9 mouse cellular contexts compared by ENCODE assay signal in genomic region chr3:95732744-95733521, GRCm38 (mm10). TPM values are rescaled to one million over a fixed set of nuclear protein-coding genes. Genes with fewer than 3 reads are reported as not detected.
DNase-seq lines count a peak whose midpoint lies in the region; ATAC-seq lines count a peak whose summit lies in the region.
"Had no signal": no experiment of that assay in that cellular context is flagged by ENCODE, and none has a peak within 500 bp of the region (broad histone marks: within the 10 kb centered on the region; RNA-seq: fewer than 3 reads in every experiment).

No protein-coding gene starts in this region.

- no peak for ATAC-seq in forebrain, embryonic 12.5 days (ENCODE audit: low FRiP score)
- ATAC-seq in forebrain, embryonic 13.5 days: no peak
- peak; percentile 59 for ATAC-seq in common myeloid progenitor, adult 5-6 weeks (replicated peaks; ENCODE audit: low read depth, poor library complexity, severe bottlenecking)
- ATAC-seq in hematopoietic stem cell, adult 5-6 weeks (replicated peaks in 1 of 2; ENCODE audit: insufficient read depth in 1 of 2, low FRiP score in 2 of 2, low TSS enrichment in 1 of 2, low read depth in 1 of 2, poor library complexity in 2 of 2, severe bottlenecking in 2 of 2): peak; percentile 54 to 64; a peak in 3 of 4 replicates
- no peak for ATAC-seq in activated CD4-positive, CD25-positive, alpha-beta regulatory T cell, adult 4 months
- ATAC-seq in forebrain, embryonic 16.5 days: no peak
- no peak for ATAC-seq in forebrain, embryonic 15.5 days (replicated peaks)

- no peaks in the 10 kb centered on the region for H3K4me1 ChIP-seq in forebrain, embryonic 12.5 days
- no peaks in the 10 kb centered on the region for H3K4me1 ChIP-seq in forebrain, embryonic 13.5 days
- no peaks in the 10 kb centered on the region for H3K4me1 ChIP-seq in forebrain, embryonic 16.5 days (replicated peaks; ENCODE audit: control insufficient read depth, insufficient read depth, low read length)
- no peaks in the 10 kb centered on the region for H3K4me1 ChIP-seq in forebrain, embryonic 15.5 days

- H3K9me3 ChIP-seq in forebrain, embryonic 12.5 days: no peaks in the 10 kb centered on the region
- H3K9me3 ChIP-seq in forebrain, embryonic 13.5 days (replicated peaks): no peaks in the 10 kb centered on the region
- H3K9me3 ChIP-seq in forebrain, embryonic 16.5 days (ENCODE audit: control insufficient read depth, low read length): no peaks in the 10 kb centered on the region
- H3K9me3 ChIP-seq in forebrain, embryonic 15.5 days: no peaks in the 10 kb centered on the region

- H3K36me3 ChIP-seq in forebrain, embryonic 12.5 days (replicated peaks): peaks cover 29% of the 10 kb centered on the region
- peaks cover 47% of the 10 kb centered on the region for H3K36me3 ChIP-seq in forebrain, embryonic 13.5 days (ENCODE audit: poor library complexity, severe bottlenecking)
- H3K36me3 ChIP-seq in forebrain, embryonic 16.5 days (ENCODE audit: control insufficient read depth, insufficient read depth): peaks cover 2% of the 10 kb centered on the region
- H3K36me3 ChIP-seq in forebrain, embryonic 15.5 days: peaks cover 3% of the 10 kb centered on the region; the same call in 1 of the 2 replicates

- no peak overlapping the region for H3K4me3 ChIP-seq in forebrain, embryonic 12.5 days (replicated peaks)
- no peak overlapping the region for H3K4me3 ChIP-seq in forebrain, embryonic 13.5 days
- no peak overlapping the region for H3K4me3 ChIP-seq in forebrain, embryonic 16.5 days (replicated peaks; ENCODE audit: low read length)
- H3K4me3 ChIP-seq in forebrain, embryonic 15.5 days: no peak overlapping the region

- no peak overlapping the region for H3K4me2 ChIP-seq in forebrain, embryonic 12.5 days
- no peak overlapping the region for H3K4me2 ChIP-seq in forebrain, embryonic 13.5 days
- H3K4me2 ChIP-seq in forebrain, embryonic 16.5 days (ENCODE audit: low read length): no peak overlapping the region
- no peak overlapping the region for H3K4me2 ChIP-seq in forebrain, embryonic 15.5 days (replicated peaks)

- DNase-seq in lung, postnatal 36 days: peak; percentile 84
- DNase-seq: B cell, adult 2 months had no signal

- WGBS in forebrain, embryonic 12.5 days: 87% methylated on average over 11 of the region's 11 CpGs
- WGBS in forebrain, embryonic 13.5 days: 80% methylated on average over 11 of the region's 11 CpGs
- 86% methylated on average over 11 of the region's 11 CpGs for WGBS in forebrain, embryonic 16.5 days
- WGBS in forebrain, embryonic 15.5 days: 84% methylated on average over 11 of the region's 11 CpGs

- H3K27ac ChIP-seq in forebrain, embryonic 12.5 days: 0 out of 2 replicates have a peak overlapping the region, but pooled peaks have one; percentile 13
- H3K27ac ChIP-seq in forebrain, embryonic 13.5 days: no peak overlapping the region
- H3K27ac ChIP-seq in forebrain, embryonic 16.5 days (ENCODE audit: low read length): no peak overlapping the region
- no peak overlapping the region for H3K27ac ChIP-seq in forebrain, embryonic 15.5 days (replicated peaks)

- no peak overlapping the region for H3K9ac ChIP-seq in forebrain, embryonic 12.5 days
- H3K9ac ChIP-seq in forebrain, embryonic 13.5 days: no peak overlapping the region
- no peak overlapping the region for H3K9ac ChIP-seq in forebrain, embryonic 16.5 days (replicated peaks; ENCODE audit: low read depth, low read length)
- no peak overlapping the region for H3K9ac ChIP-seq in forebrain, embryonic 15.5 days (replicated peaks)

- H3K27me3 ChIP-seq in forebrain, embryonic 12.5 days: no peaks in the 10 kb centered on the region
- H3K27me3 ChIP-seq in forebrain, embryonic 13.5 days: no peaks in the 10 kb centered on the region
- no peaks in the 10 kb centered on the region for H3K27me3 ChIP-seq in forebrain, embryonic 16.5 days (replicated peaks; ENCODE audit: control insufficient read depth, insufficient read depth, low read length)
- H3K27me3 ChIP-seq in forebrain, embryonic 15.5 days: no peaks in the 10 kb centered on the region

RNA-seq across cellular contexts. Expression of gene Ecm1, which starts 6.4 kb away (rescaled TPM):
- 13.2 and 14.5 TPM in 2 replicates for polyA plus RNA-seq in forebrain, embryonic 12.5 days (2016; fragmentation: Nextera tagmentation; extraction: Ambion mirVana)
- 9.5 and 12.2 TPM in 2 replicates for polyA plus RNA-seq in forebrain, embryonic 13.5 days (2015; fragmentation: Nextera tagmentation; extraction: Ambion mirVana)
- not detected in 2 replicates for total RNA-seq in common myeloid progenitor, adult 5-6 weeks (2017)
- total RNA-seq in hematopoietic stem cell, adult 5-6 weeks (2017): 0.75 and 4.1 TPM in 2 replicates
- 100 to 1,000 TPM; 115 to 149 TPM for polyA plus RNA-seq in activated CD4-positive, CD25-positive, alpha-beta regulatory T cell, adult 4 months (2017; shearing (Covaris generic))
- polyA plus RNA-seq in forebrain, embryonic 16.5 days (2015; fragmentation: Nextera tagmentation; extraction: Ambion mirVana): 7.9 and 11.0 TPM in 2 replicates
- 8.7 and 9.3 TPM in 2 replicates for polyA plus RNA-seq in forebrain, embryonic 15.5 days (2015; fragmentation: Nextera tagmentation; extraction: Ambion mirVana)

RNA-seq across cellular contexts. Expression of gene Tars2, which starts 27.1 kb away (rescaled TPM):
- polyA plus RNA-seq in forebrain, embryonic 12.5 days (2016; fragmentation: Nextera tagmentation; extraction: Ambion mirVana): 50.1 and 53.3 TPM in 2 replicates
- 42.8 and 50.9 TPM in 2 replicates for polyA plus RNA-seq in forebrain, embryonic 13.5 days (2015; fragmentation: Nextera tagmentation; extraction: Ambion mirVana)
- total RNA-seq in common myeloid progenitor, adult 5-6 weeks (2017): 44.5 and 45.6 TPM in 2 replicates
- total RNA-seq in hematopoietic stem cell, adult 5-6 weeks (2017): 44.8 and 45.2 TPM in 2 replicates
- 10 to 100 TPM; 67.4 to 73.6 TPM for polyA plus RNA-seq in activated CD4-positive, CD25-positive, alpha-beta regulatory T cell, adult 4 months (2017; shearing (Covaris generic))
- polyA plus RNA-seq in forebrain, embryonic 16.5 days (2015; fragmentation: Nextera tagmentation; extraction: Ambion mirVana): 49.5 and 53.0 TPM in 2 replicates
- 48.3 and 50.5 TPM in 2 replicates for polyA plus RNA-seq in forebrain, embryonic 15.5 days (2015; fragmentation: Nextera tagmentation; extraction: Ambion mirVana)

RNA-seq across cellular contexts. Expression of gene Adamtsl4, which starts 45.2 kb away (rescaled TPM):
- polyA plus RNA-seq in forebrain, embryonic 12.5 days (2016; fragmentation: Nextera tagmentation; extraction: Ambion mirVana): 0.65 and 1.1 TPM in 2 replicates
- polyA plus RNA-seq in forebrain, embryonic 13.5 days (2015; fragmentation: Nextera tagmentation; extraction: Ambion mirVana): 0.53 and 0.80 TPM in 2 replicates
- total RNA-seq in common myeloid progenitor, adult 5-6 weeks (2017): 0.37 TPM in 1 of 2 replicates, not detected in the other
- total RNA-seq in hematopoietic stem cell, adult 5-6 weeks (2017): 0.13 TPM in 1 of 2 replicates, not detected in the other
- 1 to 10 TPM; 3.2 to 3.5 TPM for polyA plus RNA-seq in activated CD4-positive, CD25-positive, alpha-beta regulatory T cell, adult 4 months (2017; shearing (Covaris generic))
- polyA plus RNA-seq in forebrain, embryonic 16.5 days (2015; fragmentation: Nextera tagmentation; extraction: Ambion mirVana): 0.48 and 1.2 TPM in 2 replicates
- 0.45 and 0.56 TPM in 2 replicates for polyA plus RNA-seq in forebrain, embryonic 15.5 days (2015; fragmentation: Nextera tagmentation; extraction: Ambion mirVana)

Comparison
In these comparisons a context has a peak if more than half of its experiments do, and no peak if none do; other contexts are left out.
1. ATAC-seq: peak in common myeloid progenitor, adult 5-6 weeks (single experiment) and hematopoietic stem cell, adult 5-6 weeks (2 of 2); none in forebrain, embryonic 12.5 days (single experiment), forebrain, embryonic 13.5 days (single experiment), activated CD4-positive, CD25-positive, alpha-beta regulatory T cell, adult 4 months (single experiment), forebrain, embryonic 16.5 days (single experiment) and forebrain, embryonic 15.5 days (single experiment).